Comparison of ENCODE assay signal across 24 mouse cellular contexts in genomic region chr5:66707859-66708258, GRCm38 (mm10).
"Had no signal": no experiment of that assay in that cellular context is flagged by ENCODE, and none has a peak within 500 bp of the region (broad histone marks: within the 10 kb centered on the region; RNA-seq: fewer than 3 reads in every experiment).

No protein-coding gene starts in this region.

- H3K9ac ChIP-seq: forebrain, postnatal 0 days; hindbrain, embryonic 12.5 days; hindbrain, embryonic 14.5 days; intestine, embryonic 15.5 days; limb, embryonic 12.5 days had no signal

- ATAC-seq: forebrain, postnatal 0 days; hindbrain, embryonic 16.5 days; inflammation-experienced regulatory T-cells, adult 6 months; intestine, embryonic 15.5 days; intestine, postnatal 0 days had no signal

- H3K4me3 ChIP-seq: gastrocnemius, adult 2 months; heart, adult 2 months; hindbrain, embryonic 10.5 days; hindbrain, embryonic 12.5 days; intestine, embryonic 15.5 days; layer of hippocampus, adult 2 months; left cerebral cortex, adult 2 months; limb, embryonic 10.5 days; limb, embryonic 12.5 days had no signal

- H3K9me3 ChIP-seq: hindbrain, embryonic 10.5 days; hindbrain, embryonic 12.5 days; intestine, embryonic 15.5 days; limb, embryonic 10.5 days; limb, embryonic 12.5 days had no signal

- H3K27ac ChIP-seq: gastrocnemius, adult 2 months; heart, adult 2 months; hindbrain, embryonic 10.5 days; hindbrain, embryonic 12.5 days; hindbrain, embryonic 14.5 days; intestine, embryonic 15.5 days; layer of hippocampus, adult 2 months; left cerebral cortex, adult 2 months; limb, embryonic 10.5 days; limb, embryonic 12.5 days had no signal

- DNase-seq: forebrain, postnatal 0 days; gastrocnemius, adult 2 months; gastrocnemius, postnatal 10 days; gastrocnemius, postnatal 25 days; heart, adult 2 months; heart, postnatal 10 days; heart, postnatal 4 days; kidney, adult 18-20 months; kidney, adult 8-10 months; kidney, postnatal 10 days; kidney, postnatal 25 days; kidney, postnatal 4 days had no signal

- H3K27me3 ChIP-seq: hindbrain, embryonic 12.5 days; intestine, embryonic 15.5 days; limb, embryonic 12.5 days had no signal

- H3K36me3 ChIP-seq: hindbrain, embryonic 10.5 days; hindbrain, embryonic 12.5 days; intestine, embryonic 15.5 days; limb, embryonic 10.5 days; limb, embryonic 12.5 days had no signal

- H3K4me2 ChIP-seq: heart, embryonic 11.5 days; hindbrain, embryonic 12.5 days; hindbrain, embryonic 14.5 days; intestine, embryonic 15.5 days; limb, embryonic 12.5 days had no signal

- H3K4me1 ChIP-seq: limb, embryonic 12.5 days had no signal
